Mouse (Mus musculus) neural tube, embryonic 13.5 days (tissue): Measurements from ENCODE around the gene Mink1. TPM values are rescaled to one million over a fixed set of nuclear protein-coding genes. Genes with fewer than 3 reads are reported as not detected.

Experiments
- ATAC-seq: fragments of 200-750 bp; cut with Nextera tagmentation; 2 replicates; pipeline ENCODE4 v1.8.0; 2017; ENCODE audit warnings: low read depth, mild to moderate bottlenecking, moderate TSS enrichment, moderate library complexity
- H3K27ac ChIP-seq: fragments of 300-500 bp; sonication (generic); replicated peaks from 2 replicates; pipeline ENCODE4 v1.5.1; 2015; ENCODE audit warnings: moderate library complexity, mild to moderate bottlenecking, inconsistent platforms
- H3K27me3 ChIP-seq: fragments of 300-500 bp; sonication (generic); 2 replicates; pipeline ENCODE4 v1.6.1; 2015; ENCODE audit warnings: mild to moderate bottlenecking, inconsistent platforms
- H3K36me3 ChIP-seq: fragments of 300-500 bp; sonication (generic); 2 replicates; pipeline ENCODE4 v1.6.1; 2015; ENCODE audit warnings: mild to moderate bottlenecking, inconsistent platforms
- H3K4me1 ChIP-seq: fragments of 300-500 bp; sonication (generic); replicated peaks from 2 replicates; pipeline ENCODE4 v1.6.1; 2015; ENCODE audit warnings: inconsistent platforms
- H3K4me2 ChIP-seq: fragments of 300-500 bp; sonication (generic); 2 replicates; pipeline ENCODE4 v1.6.1; 2015; ENCODE audit warnings: inconsistent platforms, mild to moderate bottlenecking, moderate library complexity
- H3K4me3 ChIP-seq: fragments of 300-500 bp; sonication (generic); 2 replicates; pipeline ENCODE4 v1.5.1; 2015; ENCODE audit warnings: mild to moderate bottlenecking, inconsistent platforms
- H3K9ac ChIP-seq: fragments of 300-500 bp; sonication (generic); 2 replicates; pipeline ENCODE4 v1.6.1; 2015; ENCODE audit warnings: moderate library complexity, mild to moderate bottlenecking, inconsistent platforms
- H3K9me3 ChIP-seq: fragments of 300-500 bp; sonication (generic); 2 replicates; pipeline ENCODE4 v1.6.1; 2016; ENCODE audit warnings: inconsistent platforms
- WGBS: fragments of 180-500 bp; shearing (Covaris S2); methylation state at CpG from one replicate; pipeline ENCODE4 v1.1.7; 2015; 5-methylcytosine and 5-hydroxymethylcytosine counted together
- polyA plus RNA-seq: library from polyadenylated mRNA; unstranded; fragments of >200 nt; fragmentation: Nextera tagmentation; extraction: Ambion mirVana; gene quantifications from 2 replicates; pipeline ENCODE4 v1.2.1, GENCODE M21; 2015

The Mink1 gene
- polyA plus RNA-seq, 1 experiment from 2014 or later, result 18.0 TPM

GRCm38 (mm10) chr11:70641241-70641640, 78.6 kb downstream of the Mink1 start:
- Histone ChIP-seq H3K9ac (no peak overlapping the region), H3K9me3 (no peaks in the 10 kb centered on the region), H3K4me3 (no peak overlapping the region), H3K4me1 (peaks cover 13% of the 10 kb centered on the region), H3K27me3 (no peaks in the 10 kb centered on the region), H3K4me2 (no peak overlapping the region), H3K27ac (no peak overlapping the region), H3K36me3 (peaks cover 34% of the 10 kb centered on the region)
- WGBS, result 85% methylated on average over 7 of the region's 7 CpGs
- no peak for ATAC-seq

- ATAC-seq, result no peak
- H3K4me3 ChIP-seq, result no peak overlapping the region
- no peak overlapping the region for H3K27ac ChIP-seq
- no peaks in the 10 kb centered on the region for H3K27me3 ChIP-seq
- no peaks in the 10 kb centered on the region for H3K9me3 ChIP-seq
- 90% methylated on average over 6 of the region's 6 CpGs for WGBS
- no peak overlapping the region for H3K9ac ChIP-seq
- H3K36me3 ChIP-seq, result peaks cover 34% of the 10 kb centered on the region
- H3K4me1 ChIP-seq, result peaks cover 21% of the 10 kb centered on the region
- no peak overlapping the region for H3K4me2 ChIP-seq
These were observed 80.4 kb downstream of the Mink1 start for GRCm38 (mm10) chr11:70643051-70643450.

DNA sequence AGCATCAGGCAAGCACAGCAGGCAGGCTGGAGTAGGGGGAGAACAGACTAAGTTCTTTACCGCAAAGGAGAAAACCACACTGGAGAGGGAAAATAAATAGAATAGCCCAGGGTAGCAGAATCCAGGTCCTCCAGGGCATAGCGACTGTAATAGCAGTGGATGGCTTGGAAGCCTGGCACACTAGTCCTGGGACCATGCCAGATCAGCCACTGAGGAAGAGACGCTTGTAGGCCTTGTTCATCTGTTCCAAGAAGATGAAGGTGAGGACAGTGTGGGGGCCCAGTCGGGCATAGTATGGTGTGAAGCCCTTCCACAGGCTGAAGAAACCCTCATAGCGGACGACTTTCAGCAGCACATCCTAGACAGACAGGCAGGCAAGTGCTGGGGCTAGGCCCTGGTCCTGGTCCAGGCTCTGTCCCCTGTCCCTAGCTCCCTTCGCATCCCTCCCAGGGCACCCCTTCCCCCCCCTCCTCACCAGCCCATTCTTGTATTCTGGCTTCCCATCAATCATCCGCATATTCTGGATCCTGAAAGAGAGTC, 82.0 kb downstream of the Mink1 start:
- peaks cover 34% of the 10 kb centered on the region for H3K4me1 ChIP-seq
- 0 out of 2 replicates have a peak overlapping the region, but pooled peaks have one; percentile 13 for H3K9ac ChIP-seq
- H3K4me2 ChIP-seq, result no peak overlapping the region
- 98% methylated on average over 8 of the region's 8 CpGs for WGBS
- peaks cover 43% of the 10 kb centered on the region for H3K36me3 ChIP-seq
- no peaks in the 10 kb centered on the region for H3K27me3 ChIP-seq
- H3K4me3 ChIP-seq, result no peak overlapping the region
- no peak for ATAC-seq
- H3K9me3 ChIP-seq, result no peaks in the 10 kb centered on the region
- no peak overlapping the region for H3K27ac ChIP-seq

DNA sequence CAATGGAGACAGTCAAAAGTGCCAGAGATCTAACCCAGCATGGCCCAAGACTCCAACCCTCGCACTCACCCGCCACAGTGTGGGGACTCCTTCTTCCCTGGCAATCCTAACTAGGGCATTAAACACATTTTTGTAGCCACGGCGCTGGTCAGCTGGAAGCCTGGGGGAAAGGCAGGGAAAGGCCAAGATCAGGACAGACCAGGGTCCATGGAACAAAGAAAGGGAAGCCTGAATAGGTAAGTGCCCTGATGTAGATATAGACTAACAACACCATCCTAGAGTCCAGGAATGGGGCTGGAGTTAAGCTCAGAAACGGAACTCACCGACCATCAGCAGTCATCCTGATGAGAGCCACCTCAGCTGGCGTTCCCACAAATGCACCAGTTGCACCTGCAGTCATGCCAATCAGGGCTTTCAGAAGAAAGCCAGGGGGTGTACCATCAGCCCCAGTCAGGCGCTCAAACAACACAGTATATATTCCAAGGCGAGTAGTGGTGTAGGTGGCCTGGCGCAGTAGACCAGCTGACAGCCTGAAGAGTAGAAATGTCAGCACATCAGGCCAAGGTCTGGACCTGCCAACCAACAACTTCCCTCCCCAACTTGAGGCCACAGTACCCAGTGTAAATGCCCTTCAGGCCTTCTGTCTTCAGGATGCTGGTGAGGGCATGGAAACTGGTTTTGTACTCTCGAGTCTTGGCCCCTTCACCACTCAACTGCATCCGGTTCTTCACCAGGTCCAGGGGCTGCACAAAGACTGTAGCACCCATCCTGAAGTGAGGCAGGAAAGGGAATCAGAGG, 83.0 kb downstream of the Mink1 start:
- Histone ChIP-seq H3K4me2 (peak overlapping the region; percentile 100), H3K27ac (peak overlapping the region; percentile 91; the same call in 1 of the 2 replicates), H3K9ac (peak overlapping the region; percentile 90), H3K36me3 (peaks cover 53% of the 10 kb centered on the region), H3K4me1 (peaks cover 37% of the 10 kb centered on the region), H3K4me3 (peak overlapping the region; percentile 87), H3K27me3 (no peaks in the 10 kb centered on the region), H3K9me3 (no peaks in the 10 kb centered on the region)
- no peak for ATAC-seq
- 94% methylated on average over 12 of the region's 12 CpGs for WGBS

GRCm38 (mm10) chr11:70646259-70646555, 83.5 kb downstream of the Mink1 start:
- peak overlapping the region; percentile 100 for H3K4me2 ChIP-seq
- H3K4me1 ChIP-seq, result peaks cover 42% of the 10 kb centered on the region
- H3K36me3 ChIP-seq, result peaks cover 59% of the 10 kb centered on the region
- H3K27ac ChIP-seq, result peak overlapping the region; percentile 91
- WGBS, result 16% methylated on average over 3 of the region's 3 CpGs
- peak overlapping the region; percentile 87 for H3K4me3 ChIP-seq
- no peaks in the 10 kb centered on the region for H3K9me3 ChIP-seq
- H3K27me3 ChIP-seq, result no peaks in the 10 kb centered on the region
- no peak for ATAC-seq
- peak overlapping the region; percentile 90 for H3K9ac ChIP-seq

GRCm38 (mm10) chr11:70646691-70647650, 84.3 kb downstream of the Mink1 start, which contains the start of the genes Rnf167 and Slc25a11:
Rnf167 (plus strand) TSS chr11:70647235.
Slc25a11 (minus strand) TSS chr11:70647479.
- Histone ChIP-seq H3K9me3 (no peaks in the 10 kb centered on the region), H3K4me3 (peak within 1 kb of the TSS; percentile 87), H3K27me3 (no peaks in the 10 kb centered on the region), H3K27ac (peak within 1 kb of the TSS; percentile 94), H3K36me3 (peaks cover 66% of the 10 kb centered on the region), H3K9ac (peak within 1 kb of the TSS; percentile 93), H3K4me1 (peaks cover 50% of the 10 kb centered on the region), H3K4me2 (peak within 1 kb of the TSS; percentile 100)
- peak; percentile 91 for ATAC-seq
- WGBS, result under 1% methylated on average over 63 of the region's 63 CpGs

DNA sequence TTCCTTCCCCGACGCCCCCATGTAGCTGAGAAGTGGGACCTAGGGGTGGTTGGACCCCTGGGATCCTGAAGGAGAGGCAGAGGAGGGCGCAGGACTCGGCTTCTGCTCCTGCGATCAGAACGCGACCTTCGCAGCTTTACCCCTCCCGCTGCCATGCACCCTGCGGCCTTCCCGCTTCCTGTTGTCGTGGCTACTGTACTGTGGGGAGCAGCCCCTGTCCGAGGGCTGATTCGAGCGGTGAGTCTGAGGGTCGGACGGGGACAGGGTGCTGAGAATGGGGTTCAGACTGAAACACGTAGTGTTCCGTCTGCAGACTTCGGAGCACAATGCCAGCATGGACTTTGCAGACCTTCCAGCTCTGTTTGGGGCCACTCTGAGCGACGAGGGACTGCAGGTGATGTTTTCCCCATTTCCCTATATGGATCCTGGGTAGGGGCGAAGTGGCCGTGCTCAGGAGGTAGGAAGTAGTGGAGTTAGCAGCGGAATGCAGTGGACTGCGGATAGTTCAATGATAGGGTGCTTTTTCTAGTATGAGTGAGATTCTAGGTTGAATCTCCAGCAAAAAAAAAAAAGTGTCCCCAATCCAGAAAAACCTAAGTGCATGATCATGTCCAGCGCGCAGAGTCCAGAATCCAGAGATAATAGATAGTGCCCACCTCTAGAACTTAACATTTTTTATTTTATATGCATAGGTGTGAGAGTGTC, 85.2 kb downstream of the Mink1 start:
- Histone ChIP-seq H3K9me3 (no peaks in the 10 kb centered on the region), H3K27me3 (no peaks in the 10 kb centered on the region), H3K9ac (peak overlapping the region; percentile 93), H3K4me1 (peaks cover 59% of the 10 kb centered on the region), H3K27ac (peak overlapping the region; percentile 94), H3K4me2 (peak overlapping the region; percentile 100), H3K4me3 (peak overlapping the region; percentile 87), H3K36me3 (peaks cover 71% of the 10 kb centered on the region)
- peak; percentile 19 for ATAC-seq
- 4% methylated on average over 28 of the region's 28 CpGs for WGBS

- peak overlapping the region; percentile 100 for H3K4me2 ChIP-seq
These were observed 85.8 kb downstream of the Mink1 start for GRCm38 (mm10) chr11:70648512-70648911.

GRCm38 (mm10) chr11:70649185-70649734, 86.6 kb downstream of the Mink1 start:
- ATAC-seq, result no peak
- H3K27ac ChIP-seq, result no peak overlapping the region
- H3K9me3 ChIP-seq, result no peaks in the 10 kb centered on the region
- peaks cover 66% of the 10 kb centered on the region for H3K4me1 ChIP-seq
- WGBS, result 78% methylated on average over 8 of the region's 8 CpGs
- no peaks in the 10 kb centered on the region for H3K27me3 ChIP-seq
- peak overlapping the region; percentile 87; the same call in 1 of the 2 replicates for H3K4me3 ChIP-seq
- no peak overlapping the region; the same call in 1 of the 2 replicates for H3K4me2 ChIP-seq
- peaks cover 57% of the 10 kb centered on the region for H3K36me3 ChIP-seq
- H3K9ac ChIP-seq, result no peak overlapping the region

More at GRCm38 (mm10) chr11:70648512-70648911, 85.8 kb downstream of the Mink1 start:
- peaks cover 65% of the 10 kb centered on the region for H3K4me1 ChIP-seq
- peak overlapping the region; percentile 87 for H3K4me3 ChIP-seq
- H3K27me3 ChIP-seq, result no peaks in the 10 kb centered on the region
- ATAC-seq, result no peak
- peaks cover 64% of the 10 kb centered on the region for H3K36me3 ChIP-seq
- 90% methylated on average over 4 of the region's 4 CpGs for WGBS
- H3K9ac ChIP-seq, result peak overlapping the region; percentile 93
- H3K9me3 ChIP-seq, result no peaks in the 10 kb centered on the region
- H3K27ac ChIP-seq, result no peak overlapping the region

GRCm38 (mm10) chr11:70650322-70651175, 87.9 kb downstream of the Mink1 start:
- H3K4me2 ChIP-seq, result 0 out of 2 replicates have a peak overlapping the region, but pooled peaks have one; percentile 1

More at GRCm38 (mm10) chr11:70650322-70651175, 87.9 kb downstream of the Mink1 start:
- Histone ChIP-seq H3K9me3 (no peaks in the 10 kb centered on the region), H3K4me1 (peaks cover 64% of the 10 kb centered on the region), H3K27me3 (no peaks in the 10 kb centered on the region), H3K36me3 (peaks cover 44% of the 10 kb centered on the region), H3K9ac (no peak overlapping the region), H3K4me3 (0 out of 2 replicates have a peak overlapping the region, but pooled peaks have one; percentile 1), H3K27ac (no peak overlapping the region)
- 78% methylated on average over 12 of the region's 12 CpGs for WGBS
- ATAC-seq, result no peak
